Mouse (Mus musculus) kidney, postnatal 25 days (tissue): Measurements from ENCODE around the gene Cacng4.

Experiments
- DNase-seq, 2 experiments: peaks; one replicate each; pipeline ENCODE4 v3.0.0; 2021; ENCODE audit warnings: mixed read lengths in 2 of 2

Cacng4 gene

DNA sequence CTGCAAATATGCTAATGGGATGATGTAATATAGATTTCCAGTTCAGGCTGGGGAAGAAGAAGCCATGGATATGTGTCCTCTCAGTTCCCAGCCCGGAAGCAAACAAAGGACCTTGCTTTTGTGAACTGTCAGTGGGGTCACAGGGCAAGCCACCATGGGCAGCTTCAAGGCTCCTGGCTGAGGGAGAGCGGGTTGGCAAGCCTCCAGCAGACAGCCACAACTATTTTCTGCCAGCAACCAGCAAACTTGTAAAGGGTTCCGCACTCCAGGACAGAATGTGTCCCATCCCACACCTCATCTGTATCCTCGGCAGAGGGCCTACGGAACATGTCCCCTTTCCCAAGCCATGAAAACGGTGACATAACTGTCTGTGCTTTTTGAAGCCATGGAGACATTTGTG is 22.4 kb downstream of the Cacng4 start:
- DNase-seq, result peak; percentile 73 to 84

DNA sequence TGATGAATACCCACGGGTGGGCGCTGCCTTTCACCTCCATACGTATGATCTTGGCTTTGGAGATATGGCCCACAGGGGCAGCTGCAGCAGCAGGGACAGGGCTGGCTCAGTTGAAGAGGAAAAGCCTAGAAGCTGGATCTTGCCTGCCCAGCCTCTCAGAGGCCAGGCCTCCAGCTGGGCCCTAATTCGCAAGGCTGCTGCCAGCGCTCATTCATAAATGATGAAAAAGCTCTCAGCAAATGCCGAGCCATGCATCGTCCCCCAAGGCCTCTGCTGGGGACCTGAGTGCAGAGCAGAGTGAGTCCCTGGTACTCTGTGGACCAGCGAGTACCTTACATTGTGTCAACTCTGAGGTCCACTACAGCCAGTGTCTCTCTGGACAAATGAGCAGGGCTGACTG is 26.0 kb downstream of the Cacng4 start:
- no peak for DNase-seq

DNA sequence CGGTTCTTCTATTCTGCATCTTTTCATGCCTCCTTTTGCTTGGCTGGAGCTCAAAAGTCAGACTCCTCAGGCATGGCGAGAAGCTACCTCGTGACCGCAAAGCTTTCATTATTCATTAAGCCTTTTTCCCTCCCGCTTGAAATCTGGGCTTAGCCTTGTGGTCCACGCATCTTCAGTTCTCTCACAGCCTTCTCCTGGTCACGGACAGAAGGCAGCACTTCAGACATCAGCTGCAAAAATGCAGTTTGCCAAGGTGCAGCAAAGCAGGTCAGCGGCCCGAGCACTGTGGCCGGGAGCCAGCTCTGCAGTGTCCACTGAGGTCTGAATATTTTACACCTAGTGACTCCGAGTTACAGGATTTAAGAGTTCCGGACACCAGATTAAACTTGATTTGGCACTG is 27.4 kb downstream of the Cacng4 start:
- peak; percentile 68 to 82 for DNase-seq

DNA sequence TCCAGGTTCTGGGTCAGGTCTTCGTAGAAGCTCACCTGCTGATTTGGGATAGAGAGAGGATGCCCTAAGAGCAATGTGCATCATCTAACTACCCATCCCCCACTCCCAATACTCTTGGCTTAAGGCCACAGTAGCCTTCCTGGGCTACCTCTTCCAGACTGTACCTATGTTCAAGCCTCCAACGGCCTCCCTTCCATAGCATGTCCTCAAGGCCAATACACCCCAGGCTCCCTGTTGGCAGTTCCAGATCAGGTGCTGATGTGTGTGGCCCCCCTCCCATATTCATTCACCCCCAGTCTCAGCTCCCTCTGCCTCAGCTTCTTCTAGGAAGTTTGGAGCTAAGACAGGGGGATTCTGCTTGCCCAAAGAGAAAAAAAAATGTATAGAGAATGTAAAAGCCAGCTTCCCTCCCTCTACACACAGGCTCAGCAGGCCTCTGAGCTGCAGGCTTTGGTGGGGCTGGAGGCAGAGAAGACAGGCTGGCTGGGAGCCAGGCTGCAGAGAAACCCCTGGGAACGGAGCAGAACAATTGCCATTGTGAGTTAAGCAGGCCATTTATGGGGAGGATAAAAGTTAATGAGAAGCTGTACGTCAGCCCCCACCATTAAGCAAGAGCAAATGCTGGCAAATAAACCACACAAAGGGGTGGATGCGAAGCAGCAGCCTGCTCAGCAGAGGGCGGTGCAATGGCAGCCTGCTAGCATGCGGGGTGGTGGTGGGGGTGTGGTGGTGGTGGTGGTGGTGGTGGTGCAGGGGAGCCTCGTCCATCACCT is 31.5 kb downstream of the Cacng4 start:
- peak in 1 of 2 experiments; percentile 7 for DNase-seq

DNA sequence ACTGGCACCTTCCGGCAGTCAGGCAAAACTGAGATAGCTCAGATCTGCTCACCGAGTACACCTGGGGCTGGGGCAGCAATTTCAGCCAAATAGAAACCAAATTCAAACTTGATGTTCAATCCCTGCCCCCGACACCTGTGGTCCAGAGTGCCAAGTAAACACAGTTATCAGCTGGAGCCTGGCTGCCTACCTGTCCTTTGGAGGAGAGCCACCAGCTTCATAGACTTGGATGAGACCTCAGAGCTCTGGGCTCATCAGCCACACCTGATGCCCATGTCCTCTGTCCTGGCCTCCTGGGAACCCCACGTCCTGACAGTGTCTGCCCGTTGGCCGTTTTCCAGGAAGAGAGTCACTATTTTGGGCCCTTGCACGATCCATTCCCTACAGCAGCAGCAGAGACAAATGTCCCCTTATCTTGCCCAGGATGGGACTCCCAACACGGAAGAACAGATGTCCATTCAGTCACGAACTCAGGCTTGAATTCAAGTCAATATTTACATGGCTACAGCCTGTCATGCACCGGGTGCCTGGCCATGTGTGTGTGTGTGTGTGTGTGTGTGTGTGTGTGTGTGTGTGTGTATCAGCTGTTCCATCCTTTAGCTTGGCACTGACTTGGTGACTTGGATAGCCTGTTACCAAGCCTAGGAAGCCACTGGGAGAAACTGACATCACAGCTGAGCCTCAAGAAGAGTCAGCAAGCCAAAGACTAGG is 32.4 kb downstream of the Cacng4 start:
- no peak for DNase-seq

DNA sequence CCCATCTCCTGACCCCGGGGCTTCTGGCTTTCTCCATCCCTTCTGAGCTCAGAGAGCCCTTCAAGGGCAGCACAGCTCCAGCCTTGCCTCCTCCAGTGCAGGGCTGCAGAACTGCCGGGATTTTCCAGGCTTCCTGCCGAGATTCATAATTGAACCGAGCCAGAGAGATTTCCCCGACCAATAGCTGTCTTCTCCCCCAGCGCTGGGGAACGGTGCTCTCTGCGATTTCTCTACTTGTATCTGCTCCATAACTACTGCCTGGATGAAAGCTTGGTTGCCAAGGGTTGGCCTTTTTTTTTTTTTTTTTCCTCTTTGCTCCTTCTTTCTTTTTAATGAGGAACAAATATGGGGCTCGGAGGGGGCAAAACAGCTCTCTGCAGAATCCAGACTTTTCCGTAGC is 34.4 kb downstream of the Cacng4 start:
- no peak for DNase-seq

DNA sequence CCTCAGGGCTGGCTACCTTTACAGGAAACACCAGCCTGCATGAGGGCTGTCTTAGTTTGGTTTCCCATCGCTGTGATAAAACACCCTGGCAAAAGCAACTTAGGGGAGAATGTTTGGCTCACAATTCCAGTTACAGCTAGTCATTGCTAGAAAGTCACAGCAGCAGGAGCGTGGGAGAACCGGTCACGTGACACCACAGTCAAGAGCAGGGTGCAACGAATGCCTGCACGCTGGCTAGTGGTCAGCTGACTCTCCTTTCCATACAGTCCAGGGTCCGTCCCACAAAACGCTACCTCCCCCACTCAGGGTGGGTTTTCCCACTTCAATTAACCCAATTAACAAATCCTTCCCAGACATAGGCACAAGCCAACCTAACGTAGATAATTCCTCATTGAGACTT is 34.8 kb downstream of the Cacng4 start:
- DNase-seq, result no peak

DNA sequence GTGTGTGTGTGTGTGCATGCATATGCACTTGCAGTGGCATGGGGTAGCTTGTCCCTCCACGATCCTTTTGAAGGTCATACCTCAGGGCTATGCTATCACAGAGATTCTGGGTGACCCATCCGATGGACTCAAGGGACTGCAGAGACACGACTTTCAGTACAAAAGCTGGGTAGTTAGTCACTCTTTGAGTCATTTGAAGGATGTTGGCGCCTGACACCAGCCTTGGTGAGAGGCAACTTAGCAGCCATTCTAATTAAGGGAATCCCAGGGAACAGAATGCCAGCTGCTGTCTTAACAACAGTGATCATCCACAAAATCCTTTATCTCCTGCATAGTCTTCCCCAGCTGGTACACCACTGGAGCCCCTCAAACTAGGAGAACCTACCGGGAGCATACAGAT is 45.2 kb downstream of the Cacng4 start:
- no peak for DNase-seq

DNA sequence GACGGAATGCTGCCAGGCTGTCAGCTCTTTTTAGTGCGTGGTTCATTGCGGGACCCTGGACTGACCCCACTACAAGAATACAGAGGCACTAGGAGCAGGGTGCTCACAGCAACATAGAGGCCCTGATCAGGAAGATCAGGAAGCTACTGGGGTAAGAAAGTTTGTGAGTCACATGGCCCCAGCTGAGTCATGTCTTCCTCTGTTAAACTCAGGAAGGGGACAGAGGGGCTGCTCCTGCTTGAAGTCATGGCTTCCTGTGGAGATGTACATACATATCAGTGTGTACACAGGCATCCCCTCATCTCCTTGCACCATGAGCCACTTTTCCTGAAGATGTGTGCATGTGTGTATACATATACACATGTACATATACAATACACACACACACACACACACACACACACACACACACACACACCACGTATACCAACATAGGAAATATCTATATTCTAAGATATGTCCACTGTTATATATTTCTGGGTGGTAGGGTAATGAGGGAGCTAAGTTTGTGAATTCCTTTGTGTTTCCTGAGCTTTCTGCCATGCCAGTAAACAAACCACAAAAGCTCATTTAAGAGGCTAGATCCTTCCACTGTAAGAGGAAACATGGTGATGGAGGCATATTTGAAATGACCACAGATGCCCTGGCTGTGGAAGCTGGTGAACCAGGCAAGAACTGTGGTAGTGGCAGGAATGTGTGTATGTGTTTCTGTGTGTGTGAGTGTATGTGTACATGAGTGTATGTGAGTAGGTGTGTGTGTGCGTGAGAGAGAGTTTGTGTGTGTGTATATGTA is 45.9 kb downstream of the Cacng4 start:
- DNase-seq, result no peak

DNA sequence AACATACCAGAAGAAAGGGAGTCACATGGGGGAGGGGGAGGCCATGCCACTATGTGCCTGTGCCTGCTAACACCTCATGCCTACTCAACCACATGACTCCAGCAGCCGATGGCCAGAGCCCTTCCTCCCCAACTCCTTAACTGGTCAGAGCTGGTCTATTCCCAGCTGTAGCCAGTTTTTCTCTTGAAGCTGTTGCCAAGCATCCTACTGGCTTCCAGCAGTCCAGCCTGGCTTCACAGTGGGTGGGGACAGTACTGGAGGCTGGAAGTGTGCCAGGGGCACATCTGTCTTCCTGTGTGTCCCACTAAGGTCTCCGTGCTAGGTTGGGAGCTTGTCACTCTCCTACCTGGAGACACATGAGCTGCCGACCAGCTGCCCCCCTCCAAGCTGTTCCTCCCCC is 51.3 kb downstream of the Cacng4 start:
- peak; percentile 28 to 55 for DNase-seq

DNA sequence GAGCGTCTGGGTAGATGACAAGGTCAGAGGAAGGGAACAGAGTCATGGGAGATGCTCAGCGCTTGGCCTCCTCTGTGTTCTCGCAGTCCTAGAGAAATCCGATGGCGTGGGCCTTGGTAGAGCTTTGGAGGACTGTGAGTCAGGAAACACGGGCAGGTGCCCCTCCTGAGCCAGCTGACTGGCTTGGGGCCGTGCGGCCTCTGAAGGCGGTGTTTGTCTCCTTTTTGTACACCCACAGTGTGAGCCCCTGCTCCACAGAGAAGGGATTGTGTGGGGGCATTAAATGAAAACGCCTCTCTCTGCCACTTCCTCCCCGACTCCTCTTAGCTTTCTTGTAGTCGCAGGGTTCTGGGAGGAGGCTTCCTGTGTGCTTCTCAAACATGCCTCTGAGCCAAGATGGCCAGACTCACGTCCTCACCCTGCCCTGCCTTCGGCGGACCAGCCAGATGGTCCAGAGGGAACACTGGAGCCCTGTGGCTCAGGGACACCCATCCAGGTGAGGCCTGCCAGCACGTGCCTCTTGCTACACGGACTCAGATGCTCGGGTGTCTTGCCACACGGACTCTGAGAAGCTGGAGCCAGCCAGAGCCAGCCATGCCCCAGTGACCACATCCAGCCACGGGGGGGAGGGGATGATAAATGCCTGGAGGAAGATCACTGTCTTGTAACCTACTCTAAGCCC is 55.8 kb downstream of the Cacng4 start:
- no peak for DNase-seq

DNA sequence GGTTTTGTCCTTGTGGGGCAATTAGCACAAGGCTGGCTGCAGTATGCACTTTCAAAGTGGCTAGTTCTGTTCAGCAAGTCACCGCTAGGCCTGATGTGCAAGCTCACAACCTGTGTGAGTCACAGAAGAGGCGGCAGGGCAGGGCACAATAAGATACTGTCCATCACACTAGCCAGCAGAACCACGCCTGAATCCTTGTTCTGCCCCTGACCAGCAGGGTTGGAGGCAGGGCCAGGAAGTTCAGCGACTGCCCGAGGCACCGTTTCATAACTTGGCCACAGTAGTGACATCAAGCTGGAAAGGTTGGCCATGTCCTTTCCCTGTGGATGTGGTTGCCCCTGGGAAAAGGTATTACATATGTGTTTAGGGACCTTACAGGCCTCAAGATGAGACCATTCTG is 56.5 kb downstream of the Cacng4 start:
- no peak for DNase-seq

DNA sequence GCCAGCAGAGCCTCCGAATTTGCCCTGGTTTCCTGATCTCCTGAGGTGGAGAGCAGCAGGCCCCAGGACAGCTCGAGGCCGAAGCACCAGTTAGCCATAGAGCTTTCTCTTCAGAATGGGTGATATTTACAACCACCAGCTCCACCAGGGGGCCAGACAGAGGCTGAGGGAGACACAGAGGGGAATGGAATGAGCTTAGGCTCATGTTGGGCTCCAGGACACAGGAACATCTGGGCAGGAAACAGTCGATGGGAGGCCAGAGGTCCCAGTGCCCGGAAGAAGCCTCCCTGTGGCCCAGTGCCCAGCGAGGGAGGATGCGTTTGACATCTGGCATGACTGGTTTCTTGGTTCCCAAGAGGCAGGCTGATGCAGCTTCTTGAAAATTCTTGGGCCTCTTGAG is 60.2 kb downstream of the Cacng4 start:
- DNase-seq, result peak; percentile 43 to 72

DNA sequence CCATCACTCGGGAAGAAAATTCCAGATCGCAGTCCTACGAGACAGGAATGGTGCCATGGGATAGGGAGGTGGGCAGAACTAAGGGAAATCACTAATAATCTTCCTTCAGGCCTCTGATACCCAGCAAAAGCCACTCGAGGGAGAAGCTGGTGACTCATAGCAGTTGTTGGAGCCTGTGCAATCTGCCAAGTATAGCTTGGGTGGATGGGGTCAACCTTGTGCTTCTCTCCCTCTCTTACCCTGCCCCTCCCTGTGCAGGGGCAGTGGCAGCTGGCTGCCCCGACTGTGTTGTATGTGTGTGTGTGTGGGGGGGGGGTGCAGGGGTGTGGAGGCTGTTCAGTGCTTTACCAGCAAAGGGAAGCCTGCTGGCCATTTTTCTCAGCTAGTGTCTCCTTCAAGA is 62.9 kb downstream of the Cacng4 start:
- no peak for DNase-seq

DNA sequence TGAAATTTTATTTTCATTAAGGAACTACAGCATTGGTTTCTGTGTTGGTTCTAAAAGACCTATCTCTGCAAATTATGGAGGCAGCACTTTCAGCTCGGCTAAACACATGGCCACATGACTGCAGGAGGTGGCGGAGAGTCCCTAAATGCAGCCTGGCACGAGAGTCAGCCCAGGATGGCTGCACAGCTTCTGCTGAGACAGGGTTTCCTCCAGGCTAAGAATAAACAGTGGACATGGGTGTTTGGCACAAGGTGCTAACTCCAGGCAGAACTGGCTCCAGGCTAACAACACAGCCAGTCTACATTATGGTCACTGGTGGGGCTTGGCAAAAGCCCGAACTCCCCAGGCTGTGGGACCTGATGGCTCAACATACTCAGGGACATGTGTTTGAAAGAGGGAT is 63.4 kb downstream of the Cacng4 start:
- peak; percentile 18 to 48 for DNase-seq

DNA sequence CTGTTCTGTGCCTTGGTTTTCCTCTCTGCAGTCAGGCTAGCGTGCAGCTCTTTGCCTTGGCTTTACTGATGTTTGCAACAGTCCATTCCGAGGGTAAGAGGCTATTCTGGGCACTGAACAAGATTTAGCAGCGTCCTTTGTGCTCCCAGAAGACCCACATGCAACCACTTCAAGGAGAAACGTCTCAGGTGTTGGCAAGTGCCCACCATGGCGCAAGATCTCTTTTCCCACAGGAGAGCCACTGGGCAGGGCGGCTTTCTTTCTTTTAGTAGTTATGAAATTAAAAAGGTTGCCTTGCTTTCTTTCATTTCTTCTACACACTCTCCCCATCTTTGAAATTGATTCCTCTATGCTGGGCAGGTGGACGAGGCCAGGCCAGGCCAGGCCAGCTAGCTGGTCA is 65.2 kb downstream of the Cacng4 start:
- no peak for DNase-seq

DNA sequence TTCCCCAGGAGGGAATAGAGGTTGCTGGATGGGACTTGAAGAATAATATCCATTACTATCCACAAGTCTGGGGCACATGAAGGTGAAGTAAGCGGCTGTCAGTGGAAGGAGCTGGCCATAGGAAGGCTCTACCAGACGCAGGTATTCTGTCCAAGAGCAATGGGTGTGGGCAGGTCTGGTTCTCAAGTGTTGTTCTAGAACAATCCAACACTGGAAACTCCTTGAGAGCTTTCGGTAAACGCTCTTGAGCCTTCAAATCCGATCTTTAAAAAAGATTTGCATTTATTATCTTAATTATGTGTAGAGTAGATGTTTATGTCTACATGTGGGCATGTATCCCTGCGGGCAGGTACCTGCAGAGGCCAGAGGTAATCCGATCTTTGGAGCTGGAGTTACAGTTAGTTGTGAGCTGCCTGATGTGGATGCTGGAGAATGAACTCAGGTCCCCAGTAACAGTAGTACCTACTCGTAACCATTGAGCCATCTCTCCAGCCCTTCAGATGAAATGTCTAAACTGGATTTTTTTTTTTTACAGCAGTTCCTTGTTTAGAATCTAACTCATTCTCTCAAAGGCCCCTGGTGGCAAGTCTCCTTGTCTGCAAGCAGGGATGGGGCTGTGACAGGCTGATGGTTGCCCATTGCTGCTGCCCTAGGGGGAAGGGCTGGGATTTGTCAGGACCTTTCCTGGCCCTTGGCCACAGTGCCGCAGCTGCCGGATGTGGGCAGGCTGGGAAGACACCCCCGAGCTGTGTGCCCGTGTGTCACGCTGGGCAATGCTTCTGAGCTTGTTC is 66.1 kb downstream of the Cacng4 start:
- DNase-seq, result peak in 1 of 2 experiments; percentile 54

DNA sequence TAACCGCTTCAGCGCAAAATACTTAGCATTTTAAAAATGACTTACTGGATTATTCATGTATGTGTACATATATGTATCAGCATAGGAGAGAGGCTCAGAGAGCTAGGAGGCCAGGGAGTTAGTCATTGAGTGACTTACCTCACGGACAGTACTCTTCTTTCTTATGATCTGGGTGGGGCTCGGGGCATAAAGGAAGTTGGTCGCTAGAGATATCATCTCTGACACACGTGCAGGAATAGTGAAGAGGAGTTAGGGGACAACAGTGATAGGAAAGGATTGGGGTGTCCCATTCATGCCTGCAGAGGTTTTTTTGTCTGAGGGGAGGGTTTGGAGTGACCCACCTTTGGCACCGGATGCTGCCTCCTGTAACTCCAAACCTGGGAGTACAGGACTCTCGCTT is 69.8 kb downstream of the Cacng4 start:
- DNase-seq, result no peak

DNA sequence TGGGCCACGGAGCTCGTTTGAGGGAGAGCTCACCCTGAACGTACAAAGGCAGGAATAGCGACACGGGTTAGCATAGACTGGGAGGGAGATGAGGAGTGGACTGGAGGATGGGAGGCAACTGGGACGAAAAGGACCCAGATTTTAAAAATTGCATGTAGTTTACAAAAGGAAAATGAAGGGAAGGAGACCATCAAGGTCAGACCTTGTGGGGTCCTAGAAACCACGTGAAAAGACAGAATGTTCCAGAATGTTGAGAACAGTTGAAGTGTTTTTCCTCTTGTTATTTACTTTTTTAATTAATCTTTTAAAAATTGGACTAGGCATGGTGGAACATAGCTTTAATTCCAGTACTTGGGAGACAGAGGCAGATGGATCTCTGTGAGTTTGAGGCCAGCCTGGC is 73.3 kb downstream of the Cacng4 start:
- no peak for DNase-seq

DNA sequence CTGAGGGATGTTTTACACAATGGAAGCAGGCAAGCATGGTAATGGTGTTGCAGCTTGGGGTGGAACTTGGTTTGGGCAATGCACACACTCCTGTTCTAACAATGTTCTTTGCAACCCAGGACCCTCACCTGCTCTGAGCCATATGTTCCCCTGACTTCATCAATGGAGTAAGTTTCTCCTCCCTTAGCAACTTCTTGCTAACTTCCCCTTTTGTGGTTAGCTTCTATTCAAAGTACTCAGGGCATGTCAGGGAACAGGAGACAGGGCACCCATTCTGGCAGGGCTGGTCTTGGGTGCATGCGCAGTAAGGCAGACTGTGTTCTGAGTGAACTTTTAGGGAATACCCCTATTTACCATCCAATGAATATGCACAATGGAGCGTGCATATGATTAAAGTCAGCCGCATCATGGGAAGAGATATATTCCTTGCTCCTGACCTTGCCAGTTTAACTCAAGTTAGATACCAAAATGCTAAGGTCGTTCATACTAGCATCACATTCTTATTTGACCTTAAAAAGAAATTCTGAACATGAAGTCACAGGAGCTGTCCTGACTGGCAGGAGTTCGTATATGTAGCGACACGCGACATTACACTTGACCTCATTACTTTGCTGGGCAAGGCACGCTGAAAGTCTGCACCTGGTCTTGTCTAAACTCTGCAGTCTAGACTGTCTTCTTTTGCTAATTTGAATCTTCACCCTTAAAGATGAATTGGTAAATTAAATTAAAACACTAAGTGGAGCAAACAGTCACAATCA is 73.9 kb downstream of the Cacng4 start:
- DNase-seq, result no peak

DNA sequence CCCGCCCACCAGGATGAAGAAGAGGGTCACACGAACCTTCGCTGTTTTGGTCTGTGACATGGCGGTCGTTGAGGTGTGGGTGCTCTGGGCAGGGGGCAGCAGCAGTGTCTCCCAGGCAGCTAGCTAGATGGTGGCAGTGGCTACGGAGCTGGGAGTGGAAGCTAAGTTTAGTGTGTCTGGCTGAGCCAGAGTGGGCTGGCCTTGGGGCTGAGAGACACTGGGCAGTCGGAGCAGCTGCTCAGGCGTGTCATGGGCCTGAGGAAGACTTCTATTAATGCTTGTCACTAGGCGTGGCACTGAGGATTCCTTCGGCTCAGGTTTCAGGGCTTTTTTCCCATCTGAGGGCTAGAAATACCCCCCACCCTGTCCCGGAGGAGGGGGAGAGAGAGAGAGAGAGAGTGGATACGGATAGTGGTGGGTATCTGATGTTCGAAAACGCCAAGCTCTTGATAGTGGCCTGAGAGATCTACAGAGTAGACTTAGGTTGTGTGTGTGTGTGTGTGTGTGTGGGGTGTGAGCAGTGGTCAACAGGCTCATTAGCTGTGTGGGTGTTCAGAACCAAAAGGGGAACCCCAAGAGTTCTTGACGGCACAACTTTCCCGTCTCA is 77.9 kb downstream of the Cacng4 start, which contains the start of gene Cacng1:
Gene Cacng1 (minus strand): TSS at position 191 of the 607 bp plus-strand sequence.
- no peak for DNase-seq
